Mouse (Mus musculus) layer of hippocampus, postnatal 25 days (tissue): Measurements from ENCODE around the gene Sbpl. TPM values are rescaled to one million over a fixed set of nuclear protein-coding genes. Genes with fewer than 3 reads are reported as not detected.

ENCODE experiments used
- DNase-seq, 2 experiments: peaks; one replicate each; pipeline ENCODE4 v3.0.0; 2022; ENCODE audit warnings: mixed read lengths in 2 of 2, low spot score in 1 of 2; ENCODE audit errors: extremely low spot score in 1 of 2
- total RNA-seq, 2 experiments: library from RNA; stranded (reverse); gene quantifications; 2 replicates each; pipeline ENCODE4 v1.2.3; 2021

The Sbpl gene
- not detected for total RNA-seq

DNA sequence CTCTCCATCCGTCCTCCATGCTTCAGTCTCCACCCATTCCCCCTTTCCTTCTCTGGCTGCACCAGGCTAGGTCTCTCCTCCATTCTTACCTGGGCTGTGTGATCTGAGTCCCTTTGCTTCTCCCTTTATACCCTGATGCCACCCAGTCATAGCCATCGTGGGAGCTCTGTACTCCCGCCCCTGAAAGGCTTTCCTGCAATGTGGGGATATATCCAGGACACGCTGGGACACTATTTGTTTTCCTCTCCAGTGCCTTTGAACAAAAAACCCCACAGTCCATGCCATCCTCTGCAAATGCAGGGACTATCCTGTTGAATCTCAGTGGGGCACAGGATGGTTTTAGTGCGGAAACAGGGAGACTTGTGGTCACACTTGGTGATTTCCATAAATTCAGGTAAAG is at the start of gene Sbpl:
TSS of gene Sbpl (minus strand) at position 101 of the 400 bp plus-strand sequence.
- no peak for DNase-seq

DNA sequence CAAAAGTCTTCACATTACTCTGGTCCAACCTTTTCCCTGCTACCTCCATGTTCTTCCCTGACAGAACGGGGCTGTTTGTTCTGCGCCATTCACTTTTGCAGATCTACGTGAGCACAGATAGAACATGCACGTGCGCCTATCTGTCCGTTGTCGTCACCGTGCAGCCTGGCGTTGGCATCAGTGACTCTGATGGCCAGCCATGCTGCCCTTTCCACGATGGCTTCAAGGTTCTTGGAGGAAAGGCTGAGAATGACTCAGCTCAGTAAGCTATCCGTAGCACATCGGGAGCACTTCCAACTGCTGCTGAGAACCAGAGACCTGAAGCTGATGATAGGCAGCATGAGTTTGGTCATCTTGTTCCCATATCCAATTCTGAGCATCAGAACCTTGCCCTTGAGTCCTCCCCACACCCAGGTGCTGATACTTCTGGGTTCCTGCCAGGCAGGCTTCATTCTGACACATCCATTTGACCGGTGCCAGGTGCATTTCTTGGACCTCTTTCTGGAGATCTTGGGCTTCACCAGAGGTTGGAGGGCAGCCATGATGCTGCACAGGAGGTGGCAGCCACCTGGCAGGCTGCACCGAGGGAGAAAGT is 49.1 kb upstream of the Sbpl start:
- DNase-seq = no peak

DNA sequence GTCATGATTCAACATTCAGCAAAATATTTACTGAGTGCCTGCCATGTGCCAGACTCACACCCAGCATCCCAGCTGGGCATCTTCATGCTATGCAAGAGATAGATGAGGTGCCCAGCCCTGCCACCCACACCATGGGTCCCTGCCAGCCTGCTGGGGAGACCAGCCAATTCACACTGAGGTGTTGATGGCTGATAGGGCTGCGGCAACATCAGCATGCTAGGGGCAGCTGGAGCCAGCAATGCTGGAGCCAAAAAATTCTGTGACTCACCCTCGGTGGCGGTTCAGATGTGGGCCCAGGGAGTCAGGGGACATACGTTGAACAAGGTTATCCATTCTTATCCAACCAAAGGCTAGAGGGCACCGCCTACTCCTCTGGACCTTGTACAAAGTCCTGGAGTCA is 45.3 kb upstream of the Sbpl start:
- peak; percentile 52 to 57 for DNase-seq

DNA sequence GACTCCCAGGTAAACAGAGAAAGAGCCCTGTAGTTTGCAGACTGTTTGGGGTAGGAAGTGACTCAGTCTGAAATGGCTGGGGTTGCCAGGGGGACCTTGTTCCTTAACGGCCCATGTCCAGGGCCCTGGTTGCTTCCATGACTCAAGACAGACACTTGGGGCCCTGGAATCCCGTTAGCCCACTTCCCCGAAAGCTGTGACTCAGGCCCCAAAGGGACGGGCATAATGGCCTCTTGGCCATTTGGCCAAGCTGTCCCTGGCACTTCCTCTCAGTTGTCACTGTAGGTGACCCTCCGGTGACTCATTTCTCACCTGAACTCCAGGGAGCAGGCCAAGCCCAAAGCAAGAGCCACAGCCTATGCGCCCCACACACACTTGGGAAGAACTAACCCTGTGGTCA is 43.3 kb upstream of the Sbpl start:
- DNase-seq = no peak

DNA sequence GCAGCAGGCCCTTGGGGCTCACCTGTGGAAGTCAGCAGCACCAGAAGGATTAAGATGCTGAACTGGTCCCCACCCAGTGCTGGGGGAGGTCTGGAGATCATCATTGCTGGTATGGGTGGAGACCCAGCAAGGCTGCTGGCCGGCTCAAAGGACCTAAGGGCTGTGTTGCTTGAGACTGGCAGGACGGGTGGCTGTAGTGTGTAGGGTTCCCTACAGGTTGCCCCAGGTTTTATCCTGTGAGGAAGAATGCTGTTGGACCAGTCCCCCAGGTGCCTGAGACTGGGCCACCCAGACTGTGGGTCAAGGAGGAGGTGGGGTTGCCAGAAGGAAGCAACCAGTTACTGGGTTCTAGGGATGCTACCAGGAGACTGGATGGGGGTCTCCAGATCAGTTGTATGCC is 42.8 kb upstream of the Sbpl start, which contains the start of gene Prss22:
TSS of gene Prss22 (minus strand) at position 200 of the 400 bp plus-strand sequence.
- DNase-seq = no peak

DNA sequence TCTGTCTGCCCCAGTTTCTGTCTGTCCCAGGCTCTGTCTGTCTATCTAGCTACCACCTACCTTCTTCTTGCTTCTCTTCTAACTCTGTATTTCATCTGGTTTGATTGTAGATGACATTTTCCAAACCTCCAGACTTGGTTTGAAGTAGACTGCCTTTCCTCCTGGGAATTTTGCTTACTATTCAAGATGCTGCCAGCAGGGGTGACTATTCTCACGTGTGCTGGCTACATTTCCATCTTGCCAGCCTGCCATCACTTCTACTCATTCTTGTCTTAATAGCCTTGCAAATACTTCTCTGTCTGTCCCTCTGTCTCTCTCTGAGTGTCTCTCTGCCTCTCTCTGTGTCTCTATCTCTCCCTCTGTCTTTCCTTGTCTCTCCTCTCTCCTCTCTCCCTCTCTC is 40.3 kb upstream of the Sbpl start:
- DNase-seq = no peak

DNA sequence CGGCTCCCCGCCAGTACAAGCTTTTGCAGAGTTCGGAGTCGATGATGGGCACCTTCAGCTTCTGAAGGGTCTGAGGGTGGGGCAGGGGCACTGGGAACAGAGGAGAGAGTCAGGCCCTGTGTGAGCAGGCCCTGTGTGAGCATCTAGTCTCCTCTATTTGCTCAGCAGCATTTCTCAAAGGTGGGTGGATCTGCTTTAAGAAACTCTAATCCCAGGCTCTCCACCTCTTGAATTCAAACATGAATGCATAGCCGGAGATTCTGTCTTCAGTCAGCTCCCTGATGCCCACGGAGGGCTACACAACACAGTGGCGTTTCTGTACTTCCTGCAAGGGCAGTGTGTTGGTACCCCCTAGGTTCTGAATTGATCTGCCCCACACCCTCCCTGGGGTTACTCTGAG is 39.6 kb upstream of the Sbpl start:
- DNase-seq = no peak

DNA sequence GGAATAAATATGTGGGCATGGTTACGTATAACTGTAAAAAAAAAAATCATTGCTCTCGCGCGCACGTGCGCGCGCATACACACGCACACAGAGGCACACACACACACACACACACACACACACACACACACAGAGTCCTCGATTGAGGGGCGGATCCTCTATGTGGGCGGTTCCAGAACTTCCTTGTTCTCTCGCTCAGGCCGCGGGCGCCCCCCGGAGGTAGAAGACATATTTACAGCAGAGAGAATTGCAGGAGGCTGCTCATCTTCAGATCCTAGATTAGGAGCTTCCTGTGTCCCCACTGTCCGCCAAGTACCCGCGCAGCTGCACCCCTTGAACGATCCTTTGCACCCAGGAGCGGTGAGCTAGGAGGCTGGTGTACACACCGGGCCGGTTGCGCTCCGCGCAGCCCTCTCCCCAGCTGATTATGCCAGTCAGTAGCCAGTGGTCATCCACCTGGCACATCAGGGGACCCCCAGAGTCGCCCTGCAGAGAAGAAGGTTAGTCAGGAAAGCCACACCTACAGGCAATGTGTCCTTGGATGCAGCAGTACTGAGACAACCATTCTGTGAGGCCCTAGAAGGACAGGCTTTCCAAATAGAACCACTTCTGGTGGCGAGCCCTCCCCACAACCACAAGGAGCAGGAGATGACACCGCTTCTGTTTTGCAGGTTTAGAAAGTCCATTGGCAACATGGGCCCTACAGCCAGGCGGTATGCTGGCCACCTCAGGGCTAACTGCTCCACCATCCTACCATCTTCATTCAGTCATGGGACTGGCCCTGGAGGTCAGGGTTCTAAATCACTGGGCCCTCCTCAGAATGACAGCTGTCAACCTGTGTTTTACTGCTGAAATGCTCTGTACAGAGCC is 38.7 kb upstream of the Sbpl start:
- peak; percentile 95 to 99 for DNase-seq

DNA sequence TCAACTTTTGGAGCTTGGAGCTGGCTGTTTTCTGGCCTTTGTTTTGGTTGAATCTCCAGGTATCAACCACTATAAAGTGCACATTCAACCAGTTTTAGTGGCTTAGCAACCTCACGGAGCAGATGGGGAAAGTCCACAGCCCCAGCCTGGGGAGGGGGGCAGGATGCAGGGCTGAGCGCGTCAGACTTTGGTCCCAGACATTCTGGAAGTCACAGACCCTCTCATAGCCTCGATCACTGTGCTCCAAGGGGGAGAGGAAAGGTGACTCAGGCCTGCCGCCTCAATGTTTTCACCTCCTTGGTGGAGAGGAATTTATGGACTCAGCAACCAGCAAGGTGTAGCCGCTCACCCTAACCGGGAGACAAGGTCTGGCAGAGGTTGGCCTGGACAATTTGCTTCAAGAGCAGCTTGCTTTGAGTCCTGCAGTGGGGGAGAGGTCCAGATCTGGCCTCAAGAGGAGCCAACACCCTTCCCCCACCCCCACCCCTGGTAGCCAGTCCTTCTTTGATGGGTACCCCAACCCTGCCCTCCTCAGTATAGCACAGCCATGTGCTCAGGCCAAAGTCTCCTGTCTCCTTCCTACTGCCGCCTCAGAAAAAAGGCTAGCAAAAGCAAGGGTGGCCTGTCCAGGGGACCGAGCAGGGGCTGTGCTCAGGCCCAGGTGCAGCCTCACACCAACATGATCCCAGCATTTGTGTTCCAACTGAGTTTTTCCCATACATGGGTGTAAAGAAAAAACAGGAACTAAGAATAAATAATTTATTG is 37.9 kb upstream of the Sbpl start:
- no peak for DNase-seq

DNA sequence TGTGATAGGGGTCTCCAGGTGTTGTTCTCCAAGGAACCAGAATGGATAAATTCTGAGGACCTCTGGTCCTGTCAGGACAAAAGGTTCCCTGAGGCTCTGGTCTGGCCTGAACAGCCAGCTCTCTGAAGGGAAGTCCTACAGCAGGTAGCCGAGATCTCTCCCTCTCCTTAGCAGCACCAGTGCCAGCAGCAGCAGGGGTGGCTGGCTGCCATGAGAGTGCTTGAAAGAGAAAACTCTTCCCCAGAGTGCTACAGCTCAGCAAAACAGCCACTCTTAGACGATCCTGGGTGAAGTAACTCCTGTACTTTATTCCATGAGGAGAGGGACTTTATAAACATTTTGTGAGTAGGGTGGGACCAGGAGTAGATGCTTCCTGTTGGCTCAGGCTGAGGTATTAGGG is 34.7 kb upstream of the Sbpl start:
- peak in 1 of 2 experiments; percentile 18 for DNase-seq

DNA sequence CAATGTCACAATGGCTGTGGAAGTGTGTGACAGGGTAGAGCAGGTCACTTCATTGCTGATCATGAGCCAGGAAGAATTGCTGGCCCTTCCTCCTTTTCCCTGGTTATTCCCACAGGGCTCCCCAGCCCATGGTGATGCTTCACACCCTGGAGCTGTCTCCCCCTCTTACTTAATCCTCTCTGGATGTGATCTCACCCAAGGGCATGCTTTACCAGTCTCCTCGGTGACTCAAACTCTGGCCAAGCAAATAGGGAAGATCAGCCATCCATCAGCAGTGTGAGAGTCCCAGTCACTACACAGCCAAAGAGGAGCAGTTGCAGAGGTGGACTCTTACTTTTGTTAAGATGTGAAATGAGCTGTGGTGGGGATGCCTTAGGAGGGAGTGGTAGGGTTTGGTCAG is 29.9 kb upstream of the Sbpl start:
- DNase-seq = no peak

DNA sequence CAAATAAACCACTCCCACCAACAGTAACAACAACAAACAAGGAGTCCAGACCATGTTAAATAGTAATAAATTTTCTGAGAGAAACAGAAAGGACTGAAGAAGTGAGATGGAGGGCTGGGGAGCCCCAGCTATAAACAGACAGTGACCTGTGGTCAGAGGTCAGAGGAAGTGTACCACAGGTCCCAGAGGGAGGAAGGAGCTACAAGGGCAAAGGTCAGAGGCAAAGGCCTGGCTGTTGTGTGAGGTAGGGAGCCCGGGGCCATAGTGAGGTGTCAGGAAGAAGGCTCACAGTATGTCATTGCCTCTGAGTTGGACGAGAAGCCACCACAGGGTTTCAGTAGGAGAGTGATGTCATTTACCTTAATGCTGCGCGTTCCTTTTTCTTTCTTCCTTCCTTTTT is 27.8 kb upstream of the Sbpl start:
- DNase-seq = no peak

DNA sequence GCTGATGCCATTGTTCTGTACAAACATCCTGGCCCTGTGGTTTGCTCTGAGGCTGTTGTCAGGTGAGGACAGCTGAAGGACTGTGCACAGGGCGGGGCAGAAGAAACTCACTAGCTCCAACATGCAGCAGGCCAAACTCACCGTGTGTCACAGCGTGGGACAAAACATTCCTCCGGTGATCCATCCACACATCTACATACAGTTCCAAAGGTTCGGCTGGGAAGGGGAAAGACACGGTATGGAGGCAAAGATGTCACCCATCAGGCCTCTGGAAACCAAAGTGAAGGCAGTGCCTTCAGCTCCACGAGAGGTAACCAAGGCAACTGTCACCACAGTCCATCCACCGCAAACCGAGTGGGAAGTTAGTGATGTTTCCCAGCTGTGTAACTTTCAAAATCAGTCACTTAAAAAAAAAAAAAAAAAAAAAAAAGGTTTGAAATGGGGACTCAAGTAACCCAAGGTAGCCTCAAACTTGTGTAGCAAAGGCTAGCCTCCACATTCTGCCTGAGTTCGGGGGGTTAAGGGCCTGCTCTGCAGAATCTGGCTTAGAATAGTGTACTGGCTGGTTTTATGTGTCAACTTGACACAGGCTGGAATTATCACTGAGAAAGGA is 25.3 kb upstream of the Sbpl start, which contains the start of gene Prss30:
TSS of gene Prss30 (minus strand) at position 270 of the 613 bp plus-strand sequence.
- DNase-seq = no peak

DNA sequence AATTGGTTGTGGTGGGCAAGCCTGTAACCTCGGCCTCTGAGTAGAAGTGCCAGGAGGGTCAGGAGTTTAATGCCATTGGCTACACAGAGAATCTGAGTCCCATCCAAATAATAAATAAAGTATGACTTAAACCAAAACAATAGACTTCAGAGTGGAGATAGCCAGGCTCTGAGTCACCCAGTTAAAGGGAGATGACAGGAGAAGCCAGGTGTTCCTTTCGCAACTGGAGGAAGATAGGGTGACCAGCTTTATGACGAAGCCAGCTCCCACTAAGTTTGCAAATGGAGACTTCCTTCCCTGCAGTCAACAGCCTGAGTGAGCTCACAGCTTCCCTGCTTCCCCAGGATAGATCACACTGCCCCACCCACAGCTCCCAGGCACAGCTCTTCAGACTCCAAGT is 24.4 kb upstream of the Sbpl start:
- no peak for DNase-seq

DNA sequence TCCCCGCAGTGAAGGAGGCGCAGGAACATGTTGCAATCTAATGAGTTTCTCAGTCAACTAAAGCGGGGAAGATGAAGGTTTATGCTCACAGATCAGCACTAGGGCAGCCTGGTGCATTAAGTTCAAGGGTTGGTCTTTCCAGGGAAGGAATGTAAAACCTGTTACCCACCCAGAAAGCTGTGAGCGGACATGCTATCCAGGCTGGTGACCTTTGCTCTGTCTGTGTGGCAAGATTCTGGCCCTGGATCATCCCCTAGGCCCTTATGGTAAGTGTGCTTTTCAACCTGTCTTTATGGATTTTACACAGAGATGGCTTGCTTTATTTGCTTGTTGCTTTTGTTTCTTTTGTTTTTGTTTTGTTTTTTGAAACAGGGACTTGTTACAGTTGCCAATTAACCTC is 21.6 kb upstream of the Sbpl start:
- no peak for DNase-seq

DNA sequence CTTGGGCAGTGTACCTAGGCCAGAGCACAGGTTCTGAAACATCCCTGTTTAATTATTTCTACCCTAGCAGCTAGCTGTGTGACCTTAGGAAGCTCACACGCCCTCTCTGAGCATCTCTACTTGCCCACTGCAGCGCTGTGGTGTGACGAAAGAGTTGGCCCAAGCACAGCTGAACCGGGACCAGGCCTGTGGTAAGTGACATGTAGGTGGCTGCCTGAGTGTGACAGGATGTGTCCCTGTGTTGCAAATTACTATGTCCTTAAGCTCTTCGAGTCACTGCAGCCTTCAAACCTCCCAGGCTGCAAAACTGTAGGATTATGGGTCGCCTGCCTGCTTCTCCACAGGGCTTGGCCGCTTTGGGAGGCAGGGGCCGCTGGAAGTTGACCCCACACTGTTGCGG is 16.2 kb upstream of the Sbpl start:
- no peak for DNase-seq

DNA sequence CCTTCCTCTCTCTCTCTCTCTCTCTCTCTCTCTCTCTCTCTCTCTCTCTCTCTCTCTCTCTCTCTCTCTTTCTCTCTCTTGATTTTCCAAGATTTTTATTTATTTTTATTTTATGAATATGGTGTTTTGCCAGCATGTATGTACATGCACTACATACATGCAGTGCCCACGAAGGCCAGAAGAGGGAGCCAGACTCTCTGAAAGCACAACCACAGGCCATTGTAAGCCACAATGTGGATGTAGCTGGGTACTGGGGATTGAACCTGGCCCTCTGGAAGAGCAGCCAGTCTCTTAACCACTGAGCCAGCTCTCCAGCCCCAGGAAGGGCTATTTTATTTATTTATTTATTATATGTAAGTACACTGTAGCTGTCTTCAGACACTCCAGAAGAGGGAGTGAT is 14.2 kb upstream of the Sbpl start:
- peak; percentile 67 to 88 for DNase-seq

DNA sequence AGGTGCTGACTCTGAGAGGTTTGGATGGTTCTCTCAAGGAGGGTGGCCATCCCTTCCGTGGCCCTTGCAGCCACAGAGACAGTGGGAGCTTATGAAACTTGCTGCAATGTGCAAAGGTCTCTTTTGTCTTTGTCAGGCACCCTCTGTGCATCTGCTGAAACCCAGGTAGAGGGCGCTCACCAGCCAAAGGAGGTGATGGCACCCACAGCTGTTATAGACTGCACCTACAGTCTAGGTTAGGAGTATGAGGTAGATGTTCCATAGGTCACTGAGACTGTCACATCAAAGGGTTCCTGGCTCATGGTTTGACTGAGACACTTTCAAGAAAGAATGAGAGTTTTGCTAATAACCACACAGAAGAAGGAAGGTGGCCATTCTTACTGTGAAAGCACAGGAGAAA is 13.7 kb upstream of the Sbpl start:
- no peak for DNase-seq

DNA sequence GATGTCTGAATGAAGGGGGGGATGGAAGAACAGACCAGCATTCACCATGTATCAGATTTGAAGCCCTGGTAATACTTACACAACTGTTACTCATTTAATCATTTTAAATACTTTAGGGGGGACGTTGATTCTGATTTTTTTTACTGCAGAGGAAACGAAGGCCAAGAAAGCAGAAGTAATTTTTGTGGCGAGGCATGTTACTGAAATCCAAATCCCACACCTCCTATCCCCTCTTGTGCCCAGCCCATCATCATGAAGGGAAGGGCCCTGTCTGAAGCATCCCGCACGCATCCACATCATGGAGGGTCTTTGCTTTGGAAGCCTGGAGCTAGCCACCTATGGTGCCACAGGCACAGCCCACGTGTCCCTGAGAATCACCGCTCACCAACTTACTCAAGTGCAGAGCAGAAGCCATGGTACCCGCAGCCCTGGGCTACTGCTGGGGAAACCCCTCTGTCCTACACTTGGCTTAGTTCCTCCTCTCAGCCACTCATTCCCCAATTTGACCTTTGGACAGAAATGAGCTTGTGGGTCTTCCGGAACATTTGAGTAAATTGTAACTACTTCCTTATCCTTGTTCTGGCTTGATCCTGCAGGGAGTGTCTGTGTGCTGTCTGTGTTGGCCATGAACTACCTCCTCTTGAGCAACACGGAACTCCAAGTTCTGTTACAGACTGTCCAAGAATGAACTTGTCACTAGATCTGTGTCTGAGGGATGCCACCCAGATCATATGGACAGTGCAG is 11.8 kb upstream of the Sbpl start:
- no peak for DNase-seq

DNA sequence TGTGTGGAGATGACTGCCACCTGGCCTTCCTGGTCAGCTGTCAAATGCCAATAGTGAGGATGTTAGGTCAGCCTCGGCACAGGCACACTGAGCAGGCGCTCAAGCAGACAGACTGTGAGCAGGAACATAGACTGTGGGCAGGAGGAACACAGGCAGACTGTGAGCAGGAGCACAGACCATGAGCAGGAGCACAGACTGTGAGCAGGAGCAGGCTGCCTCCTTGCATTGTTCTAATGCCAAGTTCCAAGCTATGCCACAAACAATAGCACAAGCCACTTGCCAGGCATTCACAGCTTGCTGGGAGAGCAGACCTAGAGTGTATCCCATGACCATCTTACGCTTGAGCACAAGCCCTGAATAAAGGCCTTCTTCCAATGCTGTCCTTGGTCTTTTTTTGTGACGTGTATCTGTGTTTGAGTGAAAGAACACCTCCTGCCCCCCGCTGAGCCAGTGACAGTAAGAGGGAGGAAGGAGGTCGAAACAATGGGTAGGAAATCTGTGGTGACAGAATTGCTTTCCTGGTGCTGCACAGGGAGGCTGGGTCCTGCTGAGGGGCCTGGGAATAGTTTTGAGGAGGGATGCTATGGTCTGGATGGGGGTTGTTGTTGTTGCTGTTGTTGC is 10.8 kb upstream of the Sbpl start:
- DNase-seq = peak in 1 of 2 experiments; percentile 14
